Mouse (Mus musculus) layer of hippocampus, postnatal 36 days (tissue): ENCODE measurements at regions not wholly inside any gene's neighbourhood (a gene's known extent, or its start where the extent isn't known, plus 50 kb on each side); places are given as distances from the start of the nearest gene placed in this dataset.
"Not testable (repeated sequence)": the region's sequence is repeated elsewhere in the genome, so short reads cannot be mapped to it uniquely, and the experiment has no call there.

Experiments used
- DNase-seq, 2 experiments: peaks; one replicate each; pipeline ENCODE4 v3.0.0; 2022

- DNase-seq: no peak
Observed at GRCm38 (mm10) chr2:166516261-166516660, 197.4 kb downstream of the Prex1 start.

GRCm38 (mm10) chr2:166514664-166515063 is 199.0 kb downstream of the Prex1 start:
- no peak for DNase-seq

- DNase-seq: no peak
Observed at GRCm38 (mm10) chr2:166512488-166512887, 201.1 kb downstream of the Prex1 start.

GRCm38 (mm10) chr2:166511477-166511876 is 202.2 kb downstream of the Prex1 start:
- DNase-seq: not testable (repeated sequence)

- no peak for DNase-seq
Observed at GRCm38 (mm10) chr2:166510776-166511175, 202.9 kb downstream of the Prex1 start.

GRCm38 (mm10) chr2:166509591-166509990 is 204.0 kb downstream of the Prex1 start:
- DNase-seq: no peak

- DNase-seq: no peak
Observed at GRCm38 (mm10) chr2:166508656-166509420, 204.8 kb downstream of the Prex1 start.

GRCm38 (mm10) chr2:166505309-166505708 is 208.3 kb downstream of the Prex1 start:
- DNase-seq: no peak

- DNase-seq: no peak
Observed at GRCm38 (mm10) chr2:166503666-166504065, 210.0 kb downstream of the Prex1 start.

- DNase-seq: no peak
Observed at GRCm38 (mm10) chr2:166492895-166493294, 220.7 kb downstream of the Prex1 start.

- no peak for DNase-seq
Observed at GRCm38 (mm10) chr2:166492421-166492820, 221.2 kb downstream of the Prex1 start.

- no peak for DNase-seq
Observed at GRCm38 (mm10) chr2:166491861-166492260, 221.8 kb downstream of the Prex1 start.

- no peak for DNase-seq
Observed at GRCm38 (mm10) chr2:166489041-166489872, 224.4 kb downstream of the Prex1 start.

GRCm38 (mm10) chr2:166487688-166488087 is 225.9 kb downstream of the Prex1 start:
- DNase-seq: no peak

- no peak for DNase-seq
Observed at GRCm38 (mm10) chr2:166485788-166486187, 227.8 kb downstream of the Prex1 start.

- DNase-seq: no peak
Observed at GRCm38 (mm10) chr2:166485361-166485760, 228.3 kb downstream of the Prex1 start.

GRCm38 (mm10) chr2:166483617-166484319 is 229.9 kb downstream of the Prex1 start:
- DNase-seq: no peak

- DNase-seq: no peak
Observed at GRCm38 (mm10) chr2:166482720-166483616, 230.7 kb downstream of the Prex1 start.

- no peak for DNase-seq
Observed at GRCm38 (mm10) chr2:166481774-166482173, 231.9 kb downstream of the Prex1 start.

- DNase-seq: no peak
Observed at GRCm38 (mm10) chr2:166481362-166481761, 232.3 kb downstream of the Prex1 start.

GRCm38 (mm10) chr2:166480883-166481282 is 232.7 kb downstream of the Prex1 start:
- no peak for DNase-seq

- no peak for DNase-seq
Observed at GRCm38 (mm10) chr2:166476953-166477352, 236.7 kb downstream of the Prex1 start.
